Mouse (Mus musculus) embryonic fibroblast, embryonic 13.5 days (primary cell): ENCODE data around the gene Gdpgp1.

Experiments used
- CTCF ChIP-seq: IDR thresholded peaks from 2 replicates; pipeline ENCODE4 v1.5.1; 2011; ENCODE audit warnings: mild to moderate bottlenecking, control low read depth, low read length, moderate library complexity, borderline replicate concordance; ENCODE audit not compliant: insufficient read depth
- POLR2A ChIP-seq: IDR thresholded peaks from 2 replicates; pipeline ENCODE4 v1.6.1; 2011; ENCODE audit warnings: low read depth, mild to moderate bottlenecking, control low read depth, low read length, moderate library complexity

GRCm38 (mm10) chr7:80220237-80220797, 12.3 kb upstream of the Gdpgp1 start:
- TF ChIP-seq CTCF = no peak
- TF ChIP-seq POLR2A = no peak
